Mouse (Mus musculus): ENCODE measurements at regions not wholly inside any gene's neighbourhood (a gene's known extent, or its start where the extent isn't known, plus 50 kb on each side); places are given as distances from the start of the nearest gene placed in this dataset.

DNA sequence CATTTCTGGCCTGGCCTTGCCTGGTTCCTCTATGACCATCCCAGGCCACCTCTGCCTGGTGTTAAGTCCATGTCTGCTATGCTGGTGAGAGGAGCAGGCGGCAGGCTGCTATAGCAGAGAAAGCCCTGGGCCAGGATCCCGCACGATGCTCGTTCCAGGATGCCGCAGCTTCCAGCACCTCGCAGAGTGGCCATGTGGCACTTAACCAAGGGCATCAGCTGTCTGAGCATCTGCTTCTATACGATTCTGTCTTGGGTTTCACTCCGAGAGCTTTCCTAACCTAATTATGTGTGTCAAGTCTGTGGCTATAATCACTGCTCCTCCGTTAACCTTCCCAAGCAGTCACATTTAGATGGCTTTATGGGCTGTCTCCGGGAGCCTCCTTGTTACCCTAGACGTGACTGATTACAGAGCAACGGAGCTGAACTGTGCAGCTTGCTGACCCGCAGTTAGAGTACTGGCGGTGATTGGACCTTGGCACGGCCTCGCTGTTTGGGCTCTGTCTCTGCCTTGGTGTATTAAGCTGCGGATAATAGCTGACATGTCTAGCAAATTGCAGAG lies 64.4 kb downstream of the Ackr3 start:
- Histone ChIP-seq H3K4me1 (ENCODE audit: control insufficient read depth, insufficient read depth, low read length) (no peaks in the 10 kb centered on the region), H3K4me3 (replicated peaks; ENCODE audit: extremely low read depth, low read depth, low read length) (no peak overlapping the region)
- TF ChIP-seq POLR2A (IDR thresholded peaks at IDR 0.05; ENCODE audit: borderline replicate concordance, extremely low read depth, low read depth, low read length) (no peak), CTCF (IDR thresholded peaks at IDR 0.05; ENCODE audit: insufficient read depth, low read length) (no peak)
- 70% methylated on average over 17 of the region's 17 CpGs for WGBS
- DNase-seq, result no peak

DNA sequence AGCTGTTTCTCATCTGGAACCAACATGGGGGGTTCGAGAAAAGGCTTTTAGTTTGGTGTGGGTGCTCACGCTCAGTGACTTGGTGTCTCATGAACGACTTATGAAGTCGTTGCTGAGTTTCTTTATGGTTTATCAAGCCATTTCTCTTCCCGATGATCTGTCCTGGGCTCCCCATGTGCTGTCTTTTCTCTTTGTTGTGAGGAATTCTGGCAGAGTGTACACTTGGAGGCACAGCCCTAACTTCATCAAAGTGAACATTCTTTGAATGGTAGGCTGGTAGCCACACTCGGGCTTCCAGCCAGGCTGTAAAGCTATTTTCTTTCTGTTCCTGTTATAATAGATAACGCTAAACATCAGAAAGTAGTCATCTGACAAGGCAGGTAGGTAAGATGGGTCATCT lies 65.2 kb downstream of the Ackr3 start:
- Histone ChIP-seq H3K4me1 (ENCODE audit: control insufficient read depth, insufficient read depth, low read length) (no peaks in the 10 kb centered on the region), H3K4me3 (replicated peaks; ENCODE audit: extremely low read depth, low read depth, low read length) (no peak overlapping the region)
- WGBS, result 70% methylated on average over 7 of the region's 7 CpGs
- no peak for DNase-seq
- TF ChIP-seq CTCF (IDR thresholded peaks at IDR 0.05; ENCODE audit: insufficient read depth, low read length), result no peak
- TF ChIP-seq POLR2A (IDR thresholded peaks at IDR 0.05; ENCODE audit: borderline replicate concordance, extremely low read depth, low read depth, low read length), result no peak

DNA sequence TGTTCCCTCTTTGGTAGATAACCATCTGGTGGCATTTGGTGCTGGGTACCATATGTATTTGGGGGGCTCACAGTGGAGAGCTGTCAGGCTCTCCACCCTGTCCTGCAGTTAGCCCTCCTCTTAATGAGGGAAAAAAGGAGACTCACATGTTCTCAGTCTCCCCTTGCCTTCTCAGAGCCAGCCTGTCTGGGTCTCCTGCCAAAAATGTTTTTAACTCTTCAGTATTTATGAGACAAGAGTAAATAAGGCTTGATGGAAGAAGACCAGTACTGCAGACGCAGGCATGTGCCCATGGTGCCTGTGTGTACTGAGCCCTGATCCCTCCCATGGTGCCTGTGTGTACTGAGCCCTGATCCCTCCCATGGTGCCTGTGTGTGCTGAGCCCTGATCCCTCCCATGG lies 66.1 kb downstream of the Ackr3 start:
- TF ChIP-seq CTCF (IDR thresholded peaks at IDR 0.05; ENCODE audit: insufficient read depth, low read length) (no peak), POLR2A (IDR thresholded peaks at IDR 0.05; ENCODE audit: borderline replicate concordance, extremely low read depth, low read depth, low read length) (no peak)
- no peaks in the 10 kb centered on the region for H3K4me1 ChIP-seq (ENCODE audit: control insufficient read depth, insufficient read depth, low read length)
- H3K4me3 ChIP-seq (replicated peaks; ENCODE audit: extremely low read depth, low read depth, low read length), result no peak overlapping the region
- DNase-seq, result no peak
- WGBS, result 56% methylated on average over 1 of the region's 1 CpGs

DNA sequence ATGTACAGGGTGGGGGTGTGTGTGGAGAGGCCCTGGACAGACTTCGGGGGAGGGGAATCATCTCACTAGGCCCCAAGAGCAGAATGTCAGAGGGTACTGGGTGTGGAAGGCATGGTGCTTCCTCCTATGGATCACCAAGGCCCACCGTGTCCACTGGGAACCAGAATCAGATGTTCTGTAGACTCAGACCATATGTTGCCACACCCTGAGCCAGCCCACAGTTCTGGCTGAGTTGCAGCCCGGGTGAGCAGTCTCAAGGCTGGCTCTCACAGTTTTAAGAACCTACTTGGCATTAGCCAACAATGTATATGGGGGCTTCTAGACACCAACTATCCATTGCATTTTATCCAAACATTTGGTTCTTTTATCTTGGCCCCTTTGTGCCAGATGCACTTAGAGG lies 67.5 kb downstream of the Ackr3 start:
- Histone ChIP-seq H3K4me3 (replicated peaks; ENCODE audit: extremely low read depth, low read depth, low read length) (no peak overlapping the region), H3K4me1 (ENCODE audit: control insufficient read depth, insufficient read depth, low read length) (0 out of 2 replicates have a peak, but pooled peaks cover under 1% of the 10 kb centered on the region)
- DNase-seq, result no peak
- TF ChIP-seq POLR2A (IDR thresholded peaks at IDR 0.05; ENCODE audit: borderline replicate concordance, extremely low read depth, low read depth, low read length) (no peak), CTCF (IDR thresholded peaks at IDR 0.05; ENCODE audit: insufficient read depth, low read length) (no peak)
- WGBS, result 92% methylated on average over 3 of the region's 3 CpGs

DNA sequence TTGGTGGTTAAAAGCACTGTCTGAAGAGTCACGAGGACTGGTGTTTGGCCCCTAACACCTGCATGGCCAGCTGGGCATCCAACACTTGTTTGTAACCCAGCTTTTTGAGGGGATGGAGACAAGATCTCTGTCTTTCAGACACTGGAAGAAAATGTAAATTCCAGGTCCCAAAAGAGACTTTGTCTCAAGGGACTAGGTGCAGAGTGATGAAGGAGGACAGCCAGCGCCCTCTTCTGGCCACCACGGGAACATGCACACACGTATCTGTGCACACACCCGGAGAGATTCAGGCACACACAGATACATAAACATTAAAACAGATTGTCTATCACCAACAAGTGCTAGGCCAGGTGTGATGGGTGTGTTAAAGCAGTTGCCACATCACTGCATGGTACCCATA lies 68.6 kb downstream of the Ackr3 start:
- Histone ChIP-seq H3K4me3 (replicated peaks; ENCODE audit: extremely low read depth, low read depth, low read length) (no peak overlapping the region), H3K4me1 (ENCODE audit: control insufficient read depth, insufficient read depth, low read length) (peaks cover 6% of the 10 kb centered on the region; the same call in 1 of the 2 replicates)
- TF ChIP-seq POLR2A (IDR thresholded peaks at IDR 0.05; ENCODE audit: borderline replicate concordance, extremely low read depth, low read depth, low read length) (no peak), CTCF (IDR thresholded peaks at IDR 0.05; ENCODE audit: insufficient read depth, low read length) (0 out of 2 replicates have a peak, but pooled peaks have one; percentile 14)
- WGBS, result 96% methylated on average over 5 of the region's 5 CpGs
- no peak for DNase-seq

DNA sequence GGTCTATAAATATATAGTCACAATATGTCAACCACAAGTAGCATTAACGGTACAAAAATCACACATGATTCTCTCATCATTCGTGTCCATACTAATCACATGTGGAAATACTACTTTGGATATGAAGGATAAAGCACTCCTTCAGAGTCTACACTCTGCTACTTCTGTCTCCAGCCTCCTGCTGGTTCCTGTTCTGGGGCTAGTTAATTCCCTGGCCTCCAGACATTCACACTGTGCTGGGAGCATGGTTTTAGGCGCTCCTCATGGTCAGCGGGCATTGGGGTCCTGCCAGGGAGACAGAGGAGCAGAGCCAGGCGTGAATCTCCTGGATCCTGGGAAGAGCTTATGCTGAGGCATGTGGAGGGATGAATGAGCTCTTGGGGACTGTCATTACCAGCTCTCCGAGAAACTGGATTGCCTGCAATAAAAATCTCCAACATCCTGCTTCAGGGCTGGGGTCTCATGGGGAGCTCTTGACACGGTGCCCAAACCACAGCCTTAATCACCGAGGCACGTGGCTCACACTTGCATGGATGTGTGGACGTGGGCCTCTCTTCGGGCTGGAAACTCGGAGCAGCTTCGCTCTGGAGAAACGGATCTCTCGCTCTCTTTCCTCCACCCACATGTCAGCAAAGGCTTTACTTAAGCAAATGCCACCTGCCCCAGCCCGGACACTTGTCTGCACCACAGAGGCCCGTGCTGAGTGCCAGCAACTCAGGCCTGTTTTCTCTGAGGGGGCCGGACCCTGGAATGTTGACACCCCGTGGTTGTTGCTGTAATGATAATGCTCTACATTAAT lies 69.2 kb downstream of the Ackr3 start:
- WGBS, result 83% methylated on average over 19 of the region's 19 CpGs
- no peak for TF ChIP-seq CTCF (IDR thresholded peaks at IDR 0.05; ENCODE audit: insufficient read depth, low read length)
- H3K4me1 ChIP-seq (ENCODE audit: control insufficient read depth, insufficient read depth, low read length), result peaks cover 8% of the 10 kb centered on the region; the same call in 1 of the 2 replicates
- H3K4me3 ChIP-seq (replicated peaks; ENCODE audit: extremely low read depth, low read depth, low read length), result no peak overlapping the region
- DNase-seq, result no peak

DNA sequence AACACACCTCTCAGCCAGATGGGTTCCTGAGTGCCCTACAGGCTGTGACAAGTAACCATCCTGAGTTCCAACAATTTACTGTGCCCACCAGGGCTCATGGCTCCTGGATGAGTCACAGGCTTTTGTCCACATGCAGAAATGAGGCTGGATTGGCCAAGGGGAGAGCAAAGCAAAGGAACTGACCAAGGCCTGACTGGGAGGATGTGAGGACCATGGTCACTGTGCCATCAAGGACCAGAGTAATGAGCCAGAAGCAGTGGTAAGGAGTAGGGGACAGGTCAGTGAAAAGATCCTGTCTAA lies 69.8 kb downstream of the Ackr3 start:
- TF ChIP-seq POLR2A (IDR thresholded peaks at IDR 0.05; ENCODE audit: borderline replicate concordance, extremely low read depth, low read depth, low read length), result no peak
- TF ChIP-seq CTCF (IDR thresholded peaks at IDR 0.05; ENCODE audit: insufficient read depth, low read length), result no peak
- Histone ChIP-seq H3K4me1 (ENCODE audit: control insufficient read depth, insufficient read depth, low read length) (peaks cover 12% of the 10 kb centered on the region), H3K4me3 (replicated peaks; ENCODE audit: extremely low read depth, low read depth, low read length) (no peak overlapping the region)
- DNase-seq, result no peak

DNA sequence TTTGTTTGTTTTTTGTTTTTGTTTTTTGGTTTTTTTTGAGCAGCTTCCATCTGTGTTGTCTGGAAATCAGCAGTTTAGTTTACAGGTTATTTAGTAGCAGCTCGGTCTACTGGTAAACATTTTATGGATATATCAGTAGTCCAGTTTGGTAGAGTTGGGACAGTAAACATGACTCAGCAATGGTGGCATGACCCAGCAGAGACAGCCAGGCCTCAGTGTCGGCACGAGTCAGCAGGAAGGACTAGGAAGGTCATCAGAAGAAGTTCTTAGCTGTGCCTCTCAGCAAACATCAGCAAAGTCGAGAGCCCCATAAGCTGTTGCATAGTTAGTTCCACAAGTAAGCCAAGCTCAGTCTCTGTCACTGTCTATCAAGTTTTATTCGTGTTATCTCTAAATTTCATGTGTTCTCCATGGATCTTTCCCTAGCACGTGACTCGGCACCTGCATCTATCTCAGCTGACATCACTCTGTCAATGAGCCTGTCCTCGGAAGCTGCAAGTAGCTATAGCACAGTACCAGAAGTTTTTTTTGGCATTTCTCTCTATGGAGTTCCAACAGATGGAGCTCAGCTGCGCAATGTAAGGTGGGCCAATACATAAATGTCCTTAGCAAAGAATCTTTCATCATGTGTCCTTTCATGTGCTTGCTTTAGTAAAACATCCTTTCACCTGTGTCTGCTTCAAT lies 71.3 kb downstream of the Ackr3 start:
- H3K4me1 ChIP-seq (ENCODE audit: control insufficient read depth, insufficient read depth, low read length), result peaks cover 12% of the 10 kb centered on the region
- 90% methylated on average over 9 of the region's 9 CpGs for WGBS
- TF ChIP-seq POLR2A (IDR thresholded peaks at IDR 0.05; ENCODE audit: borderline replicate concordance, extremely low read depth, low read depth, low read length) (no peak), CTCF (IDR thresholded peaks at IDR 0.05; ENCODE audit: insufficient read depth, low read length) (no peak)
- H3K4me3 ChIP-seq (replicated peaks; ENCODE audit: extremely low read depth, low read depth, low read length), result no peak overlapping the region
- no peak for DNase-seq

DNA sequence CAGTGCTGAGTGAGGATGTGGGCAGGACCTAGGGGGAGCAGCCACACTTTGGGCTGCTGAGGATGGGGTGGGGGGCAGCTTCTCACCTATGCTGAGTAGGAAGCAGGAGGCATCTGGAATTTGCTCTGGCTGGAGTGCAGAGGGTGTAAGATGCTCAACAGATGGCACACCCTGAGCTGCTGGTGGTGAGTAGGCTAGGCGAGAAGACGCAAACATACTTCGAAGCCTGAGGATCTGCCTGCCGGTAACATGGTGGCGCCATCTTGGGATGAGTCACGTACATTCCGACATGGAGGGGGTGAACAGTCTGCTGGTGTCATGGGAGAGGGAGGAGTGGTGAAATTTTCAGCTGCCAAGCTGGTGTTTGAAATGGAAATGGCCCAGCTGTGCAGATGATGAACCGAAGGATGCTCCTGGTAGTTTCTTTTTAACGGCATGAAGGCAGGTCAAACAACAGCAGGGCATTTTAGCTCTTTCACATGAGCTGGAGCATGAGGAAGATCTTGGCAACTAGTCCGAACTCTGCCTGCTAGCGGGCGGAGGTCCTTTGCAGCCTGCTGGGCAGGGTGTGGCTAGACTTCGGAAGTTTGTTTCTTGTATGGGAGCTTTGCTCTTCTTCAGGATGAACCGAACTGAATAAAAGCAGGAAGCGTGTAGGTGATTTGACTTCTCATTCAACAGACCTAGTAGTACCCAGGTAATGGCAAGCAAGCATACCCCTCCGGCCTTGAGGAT lies 72.2 kb downstream of the Ackr3 start:
- no peak for DNase-seq
- peaks cover 15% of the 10 kb centered on the region for H3K4me1 ChIP-seq (ENCODE audit: control insufficient read depth, insufficient read depth, low read length)
- H3K4me3 ChIP-seq (replicated peaks; ENCODE audit: extremely low read depth, low read depth, low read length), result no peak overlapping the region
- 69% methylated on average over 16 of the region's 16 CpGs for WGBS
- TF ChIP-seq POLR2A (IDR thresholded peaks at IDR 0.05; ENCODE audit: borderline replicate concordance, extremely low read depth, low read depth, low read length), result no peak
- no peak for TF ChIP-seq CTCF (IDR thresholded peaks at IDR 0.05; ENCODE audit: insufficient read depth, low read length)

Data from lung, adult 2 months (tissue).